18 mouse cellular contexts compared by ENCODE assay signal in the genomic region with DNA sequence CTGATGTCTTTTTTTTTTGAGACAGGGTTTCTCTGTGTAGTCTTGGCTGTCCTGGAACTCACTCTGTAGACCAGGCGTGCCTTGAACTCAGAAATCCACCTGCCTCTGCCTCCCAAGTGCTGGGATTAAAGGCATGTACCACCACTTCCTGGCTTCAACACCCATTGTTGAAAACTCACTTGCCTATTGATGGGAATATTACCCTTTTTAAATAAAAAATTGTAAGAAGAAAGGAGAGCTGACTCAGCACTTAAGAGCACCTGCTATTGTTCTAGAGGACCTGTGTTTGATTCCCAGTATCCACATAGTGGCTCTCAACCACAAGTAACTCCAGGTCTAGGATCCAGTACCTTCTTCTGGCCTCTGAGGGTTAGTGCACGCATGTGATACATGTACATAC. TPM values are rescaled to one million over a fixed set of nuclear protein-coding genes. Genes with fewer than 3 reads are reported as not detected.
"Had no signal": no experiment of that assay in that cellular context is flagged by ENCODE, and none has a peak within 500 bp of the region (broad histone marks: within the 10 kb centered on the region; RNA-seq: fewer than 3 reads in every experiment).

No protein-coding gene starts in this region.

RNA-seq across cellular contexts. Expression of gene Itpka, which starts 26.3 kb away (rescaled TPM):
- total RNA-seq: gastrocnemius, adult 18-20 months; gastrocnemius, adult 2 months; gastrocnemius, adult 8-10 months; gastrocnemius, postnatal 25 days; gastrocnemius, postnatal 36 days had no signal
- polyA plus RNA-seq: embryonic facial prominence, embryonic 13.5 days had no signal

RNA-seq across cellular contexts. Expression of gene Ltk, which starts 44.4 kb away (rescaled TPM):
- total RNA-seq: common myeloid progenitor, adult 5-6 weeks; gastrocnemius, adult 18-20 months; gastrocnemius, adult 2 months; gastrocnemius, adult 8-10 months; gastrocnemius, postnatal 10 days; gastrocnemius, postnatal 14 days; gastrocnemius, postnatal 25 days; gastrocnemius, postnatal 36 days; gastrocnemius, postnatal 4 days; granulocyte monocyte progenitor cell, adult 5-6 weeks; heart, adult 2 months; heart, adult 8-10 months had no signal
- polyA plus RNA-seq: embryonic facial prominence, embryonic 10.5 days; embryonic facial prominence, embryonic 11.5 days; embryonic facial prominence, embryonic 12.5 days; erythroblast, embryonic 14.5 days; forebrain, embryonic 12.5 days had no signal
